Mouse (Mus musculus) E14TG2a.4 (cell line): ENCODE results near the gene Npat.

Experiments
- CTCF ChIP-seq: conservative IDR thresholded peaks from 2 replicates; pipeline ENCODE4 v1.5.1; 2014; ENCODE audit warnings: low read length
- NANOG ChIP-seq: IDR thresholded peaks from 2 replicates; pipeline ENCODE4 v1.6.1; 2014; ENCODE audit warnings: borderline replicate concordance, low read length, mixed read lengths
- POU5F1 ChIP-seq: IDR thresholded peaks from 2 replicates; pipeline ENCODE4 v1.6.1; 2014; ENCODE audit warnings: low read length, borderline replicate concordance

- no peak for TF ChIP-seq CTCF
- TF ChIP-seq POU5F1: no peak
- no peak for TF ChIP-seq NANOG
Observed at GRCm38 (mm10) chr9:53614286-53614685, 77.4 kb downstream of the Npat start.
